8 mouse cellular contexts compared by ENCODE assay signal in genomic region chr9:96752603-96753114, GRCm38 (mm10). TPM values are rescaled to one million over a fixed set of nuclear protein-coding genes. Genes with fewer than 3 reads are reported as not detected.
A peak's percentile ranks its signal among the peaks of the same experiment; 100 is the strongest.
DNase-seq lines count a peak whose midpoint lies in the region; ATAC-seq lines count a peak whose summit lies in the region.

Gene Zbtb38, minus strand, starts transcription at chr9:96752831.

- peak within 1 kb of the TSS; percentile 89 for H3K27ac ChIP-seq in heart, embryonic 13.5 days (replicated peaks)
- H3K27ac ChIP-seq in kidney, embryonic 16.5 days (ENCODE audit: low read length), result peak within 1 kb of the TSS; percentile 49; the same call in 1 of the 2 replicates
- H3K27ac ChIP-seq in limb, embryonic 15.5 days, result no peak within 1 kb of the TSS

- H3K9me3 ChIP-seq in heart, embryonic 13.5 days, result peaks cover 7% of the 10 kb centered on the region; the same call in 1 of the 2 replicates
- H3K9me3 ChIP-seq in kidney, embryonic 16.5 days (ENCODE audit: low read length), result no peaks in the 10 kb centered on the region; the same call in 1 of the 2 replicates
- H3K9me3 ChIP-seq in limb, embryonic 15.5 days, result no peaks in the 10 kb centered on the region

- peak; percentile 61 for ATAC-seq in heart, embryonic 13.5 days (ENCODE audit: extremely low read depth, insufficient number of reproducible peaks, low FRiP score, low TSS enrichment)
- peak; percentile 92 for ATAC-seq in kidney, embryonic 16.5 days (ENCODE audit: low FRiP score, low TSS enrichment)
- ATAC-seq in limb, embryonic 15.5 days (ENCODE audit: insufficient number of reproducible peaks, low FRiP score, low TSS enrichment, low read depth), result peak; percentile 63; the same call in 1 of the 2 replicates
- no peak for ATAC-seq in monocyte, adult 5-6 weeks (replicated peaks; ENCODE audit: insufficient number of reproducible peaks, low FRiP score, low TSS enrichment, poor library complexity, severe bottlenecking)

- no peaks in the 10 kb centered on the region for H3K27me3 ChIP-seq in heart, embryonic 13.5 days (replicated peaks)
- H3K27me3 ChIP-seq in kidney, embryonic 16.5 days (ENCODE audit: insufficient read depth, low read length), result no peaks in the 10 kb centered on the region
- no peaks in the 10 kb centered on the region for H3K27me3 ChIP-seq in limb, embryonic 15.5 days

- H3K36me3 ChIP-seq in heart, embryonic 13.5 days, result peaks cover 31% of the 10 kb centered on the region
- no peaks in the 10 kb centered on the region for H3K36me3 ChIP-seq in kidney, embryonic 16.5 days (ENCODE audit: insufficient read depth, low read length)
- H3K36me3 ChIP-seq in limb, embryonic 15.5 days, result no peaks in the 10 kb centered on the region

- DNase-seq in B cell, adult 2 months, result peak; percentile 57 to 65
- peak; percentile 94 for DNase-seq in adrenal gland, postnatal 25 days
- peak; percentile 71 for DNase-seq in fibroblast of lung, adult 2 months (ENCODE audit: low read depth)
- peak; percentile 69 for DNase-seq in testis, postnatal 14 days (ENCODE audit: low spot score)

- peak within 1 kb of the TSS; percentile 57 for H3K4me2 ChIP-seq in heart, embryonic 13.5 days
- H3K4me2 ChIP-seq in kidney, embryonic 16.5 days (replicated peaks; ENCODE audit: low read depth, low read length), result peak within 1 kb of the TSS; percentile 25; the same call in 1 of the 2 replicates
- H3K4me2 ChIP-seq in limb, embryonic 15.5 days, result no peak within 1 kb of the TSS

- H3K9ac ChIP-seq in heart, embryonic 13.5 days, result peak within 1 kb of the TSS; percentile 63
- no peak within 1 kb of the TSS; the same call in 1 of the 2 replicates for H3K9ac ChIP-seq in kidney, embryonic 16.5 days (replicated peaks; ENCODE audit: low read length)
- H3K9ac ChIP-seq in limb, embryonic 15.5 days, result no peak within 1 kb of the TSS

- peak within 1 kb of the TSS; percentile 33 for H3K4me3 ChIP-seq in heart, embryonic 13.5 days
- no peak within 1 kb of the TSS for H3K4me3 ChIP-seq in kidney, embryonic 16.5 days (ENCODE audit: low read length)
- no peak within 1 kb of the TSS for H3K4me3 ChIP-seq in limb, embryonic 15.5 days

- 27% methylated on average over 15 of the region's 15 CpGs for WGBS in heart, embryonic 13.5 days
- WGBS in kidney, embryonic 16.5 days, result 28% methylated on average over 15 of the region's 15 CpGs
- 53% methylated on average over 15 of the region's 15 CpGs for WGBS in limb, embryonic 15.5 days

- peaks cover 33% of the 10 kb centered on the region for H3K4me1 ChIP-seq in heart, embryonic 13.5 days
- peaks cover 9% of the 10 kb centered on the region for H3K4me1 ChIP-seq in kidney, embryonic 16.5 days (ENCODE audit: insufficient read depth, low read length)
- H3K4me1 ChIP-seq in limb, embryonic 15.5 days, result peaks cover 9% of the 10 kb centered on the region; the same call in 1 of the 2 replicates

RNA-seq across cellular contexts. Expression of gene Zbtb38, which starts in this region (rescaled TPM):
- 56.5 and 65.6 TPM in 2 replicates for total RNA-seq in adrenal gland, postnatal 25 days (2021)
- polyA plus RNA-seq in heart, embryonic 13.5 days (2015; fragmentation: Nextera tagmentation; extraction: Ambion mirVana), result 27.1 and 31.3 TPM in 2 replicates
- 22.1 and 24.8 TPM in 2 replicates for polyA plus RNA-seq in kidney, embryonic 16.5 days (2015; fragmentation: Nextera tagmentation; extraction: Ambion mirVana)
- polyA plus RNA-seq in limb, embryonic 15.5 days (2015; fragmentation: Nextera tagmentation; extraction: Ambion mirVana), result 16.8 and 17.2 TPM in 2 replicates
- 25.0 to 52.6 TPM (median 30.4 TPM) in 3 replicates for total RNA-seq in monocyte, adult 5-6 weeks (2017)
